Mouse (Mus musculus): ENCODE results near the gene Slc38a10.

The Slc38a10 gene

GRCm38 (mm10) chr11:120139309-120139731 is 11.8 kb downstream of the Slc38a10 start:
- DNase-seq (ENCODE audit: low read depth, low spot score), result no peak

GRCm38 (mm10) chr11:120137625-120138004 is 13.5 kb downstream of the Slc38a10 start:
- no peak for DNase-seq (ENCODE audit: low read depth, low spot score)

DNA sequence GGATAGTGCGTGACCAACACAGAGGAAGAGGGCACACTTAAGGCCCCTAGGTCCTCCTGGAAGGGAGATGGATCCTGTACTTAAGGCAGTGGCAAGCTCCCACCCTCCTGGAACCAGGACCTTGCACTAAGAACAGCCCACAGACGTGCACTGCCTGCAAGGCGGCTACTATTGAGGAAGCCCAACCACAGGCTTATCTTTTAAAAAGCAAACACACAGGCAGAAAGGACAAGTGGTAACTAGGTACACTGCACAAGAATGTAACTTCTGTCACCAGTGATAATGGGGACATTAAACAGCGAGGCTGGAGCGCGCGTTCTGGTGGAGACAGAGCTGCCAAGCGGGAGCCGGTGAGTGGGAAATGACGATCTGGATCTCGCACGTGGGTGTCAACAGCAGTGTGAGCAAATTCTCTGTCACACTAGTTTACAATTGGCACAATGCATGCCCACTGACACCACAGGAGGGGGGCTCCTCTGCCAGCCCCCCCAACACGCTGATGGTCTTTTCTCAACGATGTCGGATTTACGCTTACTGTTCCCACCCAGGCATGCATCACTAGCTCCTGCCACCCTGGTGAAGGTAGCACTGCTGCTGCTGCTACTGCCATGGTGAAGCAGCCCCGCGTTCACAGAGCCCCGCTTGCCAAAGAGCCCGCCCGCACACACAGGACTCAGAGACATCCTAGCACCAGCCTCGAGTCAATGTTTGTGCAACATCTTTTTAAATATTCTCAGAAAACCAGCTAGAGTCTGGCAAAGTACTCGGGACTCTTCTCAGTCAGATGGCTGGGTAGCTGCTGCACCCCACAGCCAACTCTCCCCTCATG is 14.1 kb downstream of the Slc38a10 start:
- no peak for DNase-seq (ENCODE audit: low read depth, low spot score)

- no peak for DNase-seq (ENCODE audit: low read depth, low spot score)
Measured at GRCm38 (mm10) chr11:120136195-120136594, 15.0 kb downstream of the Slc38a10 start.

DNA sequence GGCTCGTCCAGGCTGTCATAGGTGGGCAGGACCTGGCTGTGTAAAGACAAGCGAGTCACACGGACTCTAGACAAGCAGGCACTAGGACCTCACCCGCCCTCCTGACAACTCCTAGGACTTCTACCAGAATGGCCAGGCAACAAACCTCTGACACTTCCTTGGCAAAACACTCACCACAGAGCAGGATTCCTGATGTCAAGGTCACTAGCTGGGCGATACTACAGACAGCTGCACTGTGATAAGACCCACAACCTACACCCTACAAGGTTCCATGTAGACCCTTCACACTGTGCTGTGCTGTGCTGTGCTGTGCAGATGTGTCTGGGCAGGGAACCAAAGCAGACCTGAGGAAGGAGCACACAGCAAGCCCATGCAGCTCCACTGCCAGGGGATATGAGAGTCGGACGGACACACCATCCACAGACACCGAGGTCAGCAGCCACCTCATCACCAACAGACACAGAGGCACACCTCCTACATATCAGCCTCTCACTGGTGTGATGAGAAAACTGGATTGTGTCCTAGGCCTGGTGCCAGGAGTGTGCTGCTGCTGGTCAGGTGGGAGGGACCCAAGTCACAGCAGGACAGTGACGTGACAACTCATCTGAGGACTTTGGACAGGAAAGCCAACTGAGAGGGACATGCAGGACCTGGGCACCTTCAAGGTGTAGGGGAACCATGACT is 16.2 kb downstream of the Slc38a10 start:
- no peak for DNase-seq (ENCODE audit: low read depth, low spot score)

DNA sequence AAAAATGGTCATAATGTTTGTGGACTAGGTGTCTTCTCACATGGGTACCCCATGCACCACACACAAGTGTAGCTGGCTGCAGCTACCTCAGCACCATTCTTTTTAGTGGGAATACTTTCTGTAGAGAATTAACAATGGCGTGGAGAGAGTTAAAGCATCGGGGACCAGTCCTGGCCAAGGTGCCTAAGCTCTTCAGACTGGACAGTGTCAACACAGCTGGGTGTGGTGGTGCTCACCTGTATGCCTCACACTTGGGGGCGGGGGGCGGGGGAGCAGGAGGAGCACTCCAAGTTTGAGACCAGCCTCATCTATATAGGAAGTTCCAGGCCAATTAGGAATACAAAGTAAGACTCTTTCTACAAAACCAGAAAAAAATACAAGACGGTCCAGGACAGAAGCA is 17.0 kb downstream of the Slc38a10 start:
- no peak for DNase-seq (ENCODE audit: low read depth, low spot score)

DNA sequence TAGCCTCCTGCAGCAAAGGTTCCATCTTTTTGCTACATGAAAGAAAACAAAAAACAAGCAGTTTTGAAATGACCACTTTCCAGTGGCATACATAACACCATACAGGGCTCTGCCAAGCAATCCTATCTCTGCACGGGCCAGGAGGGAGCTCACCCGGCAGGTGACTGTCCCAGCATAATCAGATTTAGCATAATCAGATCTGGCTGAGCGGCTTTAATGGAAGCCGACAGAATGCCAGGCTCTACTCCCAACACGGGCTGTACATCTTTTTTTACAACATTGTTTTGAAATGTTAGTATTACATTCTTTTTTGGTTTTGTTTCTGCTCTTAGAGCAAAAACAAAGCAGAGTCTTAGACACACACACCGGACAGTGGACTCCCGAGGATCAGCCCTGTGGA is 21.9 kb downstream of the Slc38a10 start:
- no peak for DNase-seq (ENCODE audit: low read depth, low spot score)

DNA sequence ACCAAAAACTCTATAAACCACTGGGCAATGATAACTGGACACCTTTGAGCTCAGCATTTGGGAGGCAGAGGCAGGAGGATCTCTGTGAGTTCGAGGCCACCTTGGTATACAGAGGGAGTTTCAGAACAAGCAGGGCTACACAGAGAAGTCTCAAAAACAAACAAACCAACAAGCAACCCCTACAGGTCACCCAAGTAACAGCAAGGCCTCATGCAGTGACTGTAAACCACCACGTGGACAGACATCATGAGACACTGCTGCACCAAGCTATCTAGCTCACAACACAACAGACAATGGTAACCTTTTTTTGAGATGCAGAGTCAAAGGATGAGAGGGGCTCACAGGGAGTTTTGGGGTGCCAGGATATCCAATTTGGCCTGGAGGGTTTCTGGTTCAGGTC is 24.3 kb downstream of the Slc38a10 start:
- DNase-seq (ENCODE audit: low read depth, low spot score), result no peak

DNA sequence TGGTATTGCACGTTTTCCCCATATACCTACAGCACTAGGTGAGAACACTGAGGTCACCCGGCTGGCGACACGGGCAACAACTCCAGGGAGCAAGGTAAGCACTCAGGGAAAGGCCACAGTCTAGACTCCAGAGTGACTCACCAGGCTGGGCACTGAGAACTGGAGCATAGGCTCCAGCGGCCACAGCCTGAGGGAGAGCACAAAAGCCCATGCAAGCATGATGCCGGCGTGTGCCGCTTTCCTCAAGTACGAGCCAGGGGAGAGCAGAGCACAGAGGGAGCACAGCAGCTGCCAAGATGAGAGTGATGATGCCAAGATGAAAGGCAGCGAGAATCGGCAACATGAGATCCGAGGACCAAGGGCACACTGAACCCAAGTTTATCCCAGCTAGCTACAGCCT is 29.0 kb downstream of the Slc38a10 start:
- no peak for DNase-seq (ENCODE audit: low read depth, low spot score)

GRCm38 (mm10) chr11:120120642-120121420 is 30.3 kb downstream of the Slc38a10 start:
- DNase-seq (ENCODE audit: low read depth, low spot score), result no peak

DNA sequence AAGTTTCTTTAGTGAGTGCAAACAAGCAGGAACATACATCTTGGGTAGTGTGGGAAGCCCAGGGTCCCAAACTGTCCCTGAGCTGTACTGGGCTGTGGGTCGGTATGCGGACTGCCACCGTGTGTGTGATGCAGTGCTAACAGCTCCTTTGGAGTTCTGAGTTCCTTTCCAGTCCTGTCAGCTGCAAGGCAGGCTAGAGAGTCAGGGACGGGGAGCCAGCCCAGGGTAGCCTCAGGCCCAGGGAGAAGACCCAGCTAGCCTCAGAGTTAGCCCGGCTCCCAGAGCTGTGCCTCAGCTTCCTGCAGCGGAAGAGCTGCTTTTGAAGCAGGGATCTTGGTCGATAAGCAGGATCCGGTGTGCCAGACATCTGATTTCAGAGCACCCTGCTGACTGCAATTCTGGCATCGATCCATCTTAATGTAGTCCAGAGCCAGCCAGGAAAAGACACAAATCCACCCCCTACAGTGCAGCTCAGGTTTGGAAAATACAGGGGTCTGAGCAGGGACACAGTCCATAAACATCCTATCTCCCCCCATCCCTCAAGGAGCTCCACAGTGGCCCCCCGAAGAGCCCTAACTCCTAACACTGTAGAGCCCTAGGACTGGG is 31.1 kb downstream of the Slc38a10 start:
- no peak for DNase-seq (ENCODE audit: low read depth, low spot score)

DNA sequence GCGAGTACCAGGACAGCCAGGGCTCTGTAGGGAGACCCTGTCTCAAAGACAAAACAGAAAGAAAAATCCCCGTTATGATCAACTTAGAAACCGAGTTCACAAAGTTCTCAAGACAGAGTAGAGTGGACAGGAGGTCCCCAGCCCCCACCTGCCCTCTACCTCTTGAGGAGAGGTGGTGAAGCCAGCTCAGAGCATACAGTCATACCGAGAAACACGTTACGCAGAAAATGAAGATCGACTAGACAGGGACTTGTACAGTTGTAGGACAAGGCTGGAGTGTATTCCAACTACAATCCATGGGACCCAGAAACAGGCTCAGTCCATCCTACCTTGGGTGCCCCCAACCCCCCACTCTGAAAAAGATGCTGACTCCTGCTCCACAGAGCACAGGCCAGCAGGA is 32.0 kb downstream of the Slc38a10 start:
- no peak for DNase-seq (ENCODE audit: low read depth, low spot score)

DNA sequence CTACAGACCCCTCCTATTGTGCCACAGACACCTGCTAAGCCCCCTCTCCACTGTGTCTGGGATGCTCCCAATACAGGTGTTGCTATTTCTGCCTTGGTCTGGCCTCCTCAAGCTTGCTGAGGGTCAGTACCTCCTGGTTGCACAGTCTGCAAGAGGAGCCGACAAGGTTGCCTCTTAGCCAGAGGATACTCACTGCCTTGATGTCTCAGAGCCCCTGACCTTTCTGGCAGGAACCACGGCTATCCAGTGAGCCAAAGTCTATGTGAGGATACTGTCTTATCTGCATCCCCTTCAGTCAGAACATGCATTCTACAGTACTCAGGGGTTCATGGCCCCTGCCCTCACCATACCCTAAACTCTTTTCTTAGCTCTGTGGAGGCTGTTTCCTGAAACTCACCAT is 33.5 kb downstream of the Slc38a10 start:
- no peak for DNase-seq (ENCODE audit: low read depth, low spot score)

DNA sequence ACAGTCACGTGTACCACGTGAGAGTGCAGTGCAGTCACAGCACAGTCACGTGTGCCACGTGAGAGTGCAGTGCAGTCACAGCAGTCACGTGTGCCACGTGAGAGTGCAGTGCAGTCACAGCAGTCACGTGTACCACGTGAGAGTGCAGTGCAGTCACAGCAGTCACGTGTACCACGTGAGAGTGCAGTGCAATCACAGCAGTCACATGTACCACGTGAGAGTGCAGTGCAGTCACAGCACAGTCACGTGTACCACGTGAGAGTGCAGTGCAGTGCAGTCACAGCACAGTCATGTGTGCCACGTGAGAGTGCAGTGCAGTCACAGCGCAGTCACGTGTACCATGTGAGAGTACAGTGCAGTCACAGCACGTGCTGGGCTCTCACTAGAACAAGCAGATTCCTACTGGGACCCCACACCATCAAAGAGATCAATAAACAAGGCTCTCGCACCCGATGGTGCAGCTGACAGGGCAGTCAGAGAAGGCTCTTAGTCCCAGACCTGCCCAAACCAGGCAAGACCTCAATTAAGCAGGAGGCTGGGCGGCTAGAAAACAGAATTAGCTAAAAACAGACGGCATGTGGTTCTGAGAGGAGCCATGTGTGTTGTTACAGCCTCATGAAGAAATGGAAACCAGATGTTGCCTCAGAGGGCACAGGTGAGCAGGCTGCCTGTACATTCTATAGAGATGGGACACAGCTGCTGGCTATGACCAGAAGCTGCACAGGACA is 36.5 kb downstream of the Slc38a10 start:
- no peak for DNase-seq (ENCODE audit: low read depth, low spot score)

DNA sequence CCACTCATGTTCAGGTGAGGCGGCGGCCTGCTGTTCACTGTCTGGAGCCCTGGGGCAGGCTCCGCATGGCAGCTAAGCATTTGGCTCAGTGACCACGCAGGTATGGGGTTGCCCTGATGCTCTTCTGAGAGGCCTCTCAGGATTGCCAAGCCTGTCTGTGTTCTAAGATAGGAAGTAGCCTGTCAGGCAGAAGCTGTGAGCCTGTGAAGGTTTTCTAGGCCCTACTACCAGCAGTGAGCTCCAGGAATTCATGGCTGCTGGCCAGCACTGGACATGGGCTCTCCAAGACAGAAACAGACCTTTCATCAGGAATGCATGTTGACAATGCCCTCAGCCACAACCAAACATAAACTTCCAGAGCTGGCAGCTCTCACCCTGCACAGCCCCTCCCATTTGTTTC is 39.0 kb downstream of the Slc38a10 start:
- DNase-seq (ENCODE audit: low read depth, low spot score), result no peak

DNA sequence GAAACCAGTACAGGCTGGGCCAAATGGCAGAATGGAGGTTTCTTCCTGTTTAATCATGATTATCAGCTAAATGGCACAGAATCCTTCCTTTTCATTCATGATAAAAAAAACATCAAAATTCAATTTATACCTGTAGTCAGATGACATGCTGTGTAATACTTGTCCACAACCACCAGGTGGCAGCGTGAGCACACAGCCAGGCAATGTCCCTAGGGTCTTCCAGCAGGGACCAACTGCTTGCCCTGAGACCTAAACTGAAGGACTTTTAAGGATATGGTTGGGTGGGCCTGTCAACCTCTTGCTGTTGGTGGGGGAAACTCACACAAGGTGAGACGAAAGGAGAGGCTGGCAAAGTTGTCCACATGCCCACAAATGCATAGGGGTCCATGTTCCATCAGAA is 40.1 kb downstream of the Slc38a10 start:
- no peak for DNase-seq (ENCODE audit: low read depth, low spot score)

DNA sequence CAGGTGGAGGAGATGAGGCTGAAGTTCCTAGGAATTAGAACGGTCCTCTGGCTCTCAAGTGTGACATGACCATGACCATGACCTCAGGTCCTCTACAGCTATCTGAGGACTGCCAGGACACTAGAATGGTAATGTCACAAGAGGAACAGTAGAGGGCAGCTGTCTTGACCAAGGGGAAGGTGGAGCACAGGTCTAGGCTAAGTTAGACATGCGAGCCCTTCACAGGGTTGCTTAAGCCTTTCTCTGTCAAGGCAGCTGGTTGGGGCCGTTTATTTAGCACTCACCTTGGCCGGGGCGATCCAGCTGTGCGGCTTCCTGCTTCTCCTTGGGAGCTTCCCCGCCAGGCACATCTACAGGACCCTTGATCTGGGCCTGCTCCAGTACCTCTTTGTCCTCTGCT is 40.6 kb downstream of the Slc38a10 start:
- DNase-seq (ENCODE audit: low read depth, low spot score), result no peak

- DNase-seq (ENCODE audit: low read depth, low spot score), result no peak
Measured at GRCm38 (mm10) chr11:120109558-120110210, 41.5 kb downstream of the Slc38a10 start.

DNA sequence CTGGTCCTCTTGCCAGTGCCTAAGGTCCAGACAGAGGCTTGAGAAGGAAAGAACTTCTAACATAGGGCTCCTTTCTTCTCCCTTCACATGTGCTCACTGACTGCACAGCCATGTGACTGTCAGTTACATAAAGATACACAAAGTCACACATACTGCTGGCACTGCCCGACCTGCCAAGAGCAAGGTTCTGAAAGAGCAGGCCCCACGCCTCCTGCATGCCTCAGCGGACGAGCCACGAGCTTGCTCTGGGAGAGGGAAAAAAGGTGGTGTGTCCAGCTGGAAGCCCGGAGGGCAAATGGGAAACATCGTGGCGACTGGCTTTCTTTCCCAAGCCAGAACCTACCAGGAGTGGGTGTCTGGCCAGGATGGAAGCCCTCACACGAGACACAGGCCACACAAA is 43.4 kb downstream of the Slc38a10 start:
- no peak for DNase-seq (ENCODE audit: low read depth, low spot score)

DNA sequence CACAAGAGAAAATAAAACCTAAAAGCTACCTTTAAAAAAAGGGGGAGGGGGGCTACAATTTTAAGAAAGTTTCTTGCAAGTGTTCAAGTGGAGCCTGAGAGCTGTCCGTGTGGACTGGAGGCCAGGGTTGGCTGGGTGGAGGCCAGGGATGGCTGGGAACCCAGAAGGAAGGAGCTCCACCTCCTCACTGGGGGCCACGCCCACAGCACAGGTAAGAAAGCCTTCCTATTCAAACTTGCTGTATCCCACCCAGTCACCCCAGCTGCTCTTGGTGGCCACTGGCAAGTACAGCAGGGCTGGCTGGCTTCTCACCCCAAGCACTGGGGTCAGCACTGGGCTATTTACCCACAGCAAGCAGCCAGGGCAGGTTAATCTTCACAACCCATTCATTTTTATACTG is 44.1 kb downstream of the Slc38a10 start:
- DNase-seq (ENCODE audit: low read depth, low spot score), result no peak
